Mouse (Mus musculus) lung, embryonic 15.5 days (tissue): ENCODE measurements around the gene Pon3. TPM values are rescaled to one million over a fixed set of nuclear protein-coding genes. Genes with fewer than 3 reads are reported as not detected.

Experiments
- ATAC-seq: fragments of 200-750 bp; cut with Nextera tagmentation; 2 replicates; pipeline ENCODE4 v1.8.0; 2017; ENCODE audit warnings: moderate number of reproducible peaks, borderline replicate concordance; ENCODE audit not compliant: low FRiP score, low TSS enrichment; ENCODE audit errors: extremely low read depth
- H3K27ac ChIP-seq: fragments of 300-500 bp; sonication (generic); 2 replicates; pipeline ENCODE4 v1.5.1; 2015; ENCODE audit warnings: moderate library complexity, mild to moderate bottlenecking, inconsistent platforms
- H3K27me3 ChIP-seq: fragments of 300-500 bp; sonication (generic); 2 replicates; pipeline ENCODE4 v1.6.1; 2015; ENCODE audit warnings: inconsistent platforms
- H3K36me3 ChIP-seq: fragments of 300-500 bp; sonication (generic); 2 replicates; pipeline ENCODE4 v1.6.1; 2015; ENCODE audit warnings: inconsistent platforms
- H3K4me1 ChIP-seq: fragments of 300-500 bp; sonication (generic); 2 replicates; pipeline ENCODE4 v1.6.1; 2015; ENCODE audit warnings: inconsistent platforms
- H3K4me2 ChIP-seq: fragments of 300-500 bp; sonication (generic); 2 replicates; pipeline ENCODE4 v1.6.1; 2015; ENCODE audit warnings: inconsistent platforms, mild to moderate bottlenecking, moderate library complexity
- H3K4me3 ChIP-seq: fragments of 300-500 bp; sonication (generic); 2 replicates; pipeline ENCODE4 v1.5.1; 2015; ENCODE audit warnings: mild to moderate bottlenecking, inconsistent platforms
- H3K9ac ChIP-seq: fragments of 300-500 bp; sonication (generic); 2 replicates; pipeline ENCODE4 v1.6.1; 2015; ENCODE audit warnings: inconsistent platforms
- H3K9me3 ChIP-seq: fragments of 300-500 bp; sonication (generic); 2 replicates; pipeline ENCODE4 v1.6.1; 2016; ENCODE audit warnings: inconsistent platforms
- WGBS: fragments of 180-500 bp; shearing (Covaris S2); methylation state at CpG from one replicate; pipeline ENCODE4 v1.1.7; 2015; 5-methylcytosine and 5-hydroxymethylcytosine counted together
- polyA plus RNA-seq: library from polyadenylated mRNA; unstranded; fragments of >200 nt; fragmentation: Nextera tagmentation; extraction: Ambion mirVana; gene quantifications from 2 replicates; pipeline ENCODE4 v1.2.1, GENCODE M21; 2015

Pon3 gene
- polyA plus RNA-seq = 18.9 and 23.0 TPM in 2 replicates

- Histone ChIP-seq H3K27me3 (no peaks in the 10 kb centered on the region), H3K4me3 (peak within 1 kb of the TSS; percentile 50), H3K27ac (peak within 1 kb of the TSS; percentile 4; the same call in 1 of the 2 replicates), H3K4me1 (peaks cover 11% of the 10 kb centered on the region; the same call in 1 of the 2 replicates), H3K9ac (peak within 1 kb of the TSS; percentile 40), H3K9me3 (no peaks in the 10 kb centered on the region), H3K4me2 (peak within 1 kb of the TSS; percentile 68), H3K36me3 (no peaks in the 10 kb centered on the region)
- ATAC-seq = peak; percentile 90
- WGBS = 5% methylated on average over 16 of the region's 16 CpGs
These were observed at the start of gene Pon3 for GRCm38 (mm10) chr6:5255722-5256451. Pon3 (minus strand) TSS chr6:5256286.

GRCm38 (mm10) chr6:5304956-5305355 lies 48.9 kb upstream of the Pon3 start:
- no peak overlapping the region for H3K9ac ChIP-seq
- no peaks in the 10 kb centered on the region for H3K27me3 ChIP-seq
- ATAC-seq = no peak
- no peaks in the 10 kb centered on the region for H3K4me1 ChIP-seq
- WGBS = 79% methylated on average over 8 of the region's 8 CpGs
- no peak overlapping the region for H3K4me2 ChIP-seq
- H3K4me3 ChIP-seq = no peak overlapping the region
- H3K27ac ChIP-seq = no peak overlapping the region
- H3K9me3 ChIP-seq = no peaks in the 10 kb centered on the region
- no peaks in the 10 kb centered on the region for H3K36me3 ChIP-seq

- Histone ChIP-seq H3K4me3 (no peak overlapping the region), H3K36me3 (no peaks in the 10 kb centered on the region), H3K27me3 (no peaks in the 10 kb centered on the region), H3K9ac (no peak overlapping the region), H3K27ac (no peak overlapping the region), H3K4me2 (no peak overlapping the region), H3K9me3 (no peaks in the 10 kb centered on the region), H3K4me1 (peaks cover 11% of the 10 kb centered on the region)
- WGBS = 87% methylated on average over 8 of the region's 8 CpGs
- no peak for ATAC-seq
These were observed 44.5 kb upstream of the Pon3 start for GRCm38 (mm10) chr6:5300629-5301028.

- H3K27me3 ChIP-seq = no peaks in the 10 kb centered on the region
- peaks cover 11% of the 10 kb centered on the region for H3K4me1 ChIP-seq
- H3K9me3 ChIP-seq = no peaks in the 10 kb centered on the region
- no peak overlapping the region for H3K4me2 ChIP-seq
- no peak overlapping the region for H3K4me3 ChIP-seq
- H3K9ac ChIP-seq = no peak overlapping the region
- H3K27ac ChIP-seq = no peak overlapping the region
- 63% methylated on average over 5 of the region's 5 CpGs for WGBS
- no peaks in the 10 kb centered on the region for H3K36me3 ChIP-seq
- no peak for ATAC-seq
These were observed 43.5 kb upstream of the Pon3 start for GRCm38 (mm10) chr6:5299561-5299960.

- under 1% methylated on average over 44 of the region's 47 CpGs for WGBS
- Histone ChIP-seq H3K27ac (peak within 1 kb of the TSS; percentile 93), H3K4me3 (peak within 1 kb of the TSS; percentile 63)
These were observed 42.0 kb upstream of the Pon3 start, which contains the start of gene Pon2 for GRCm38 (mm10) chr6:5298092-5298554. Pon2 (minus strand) TSS chr6:5298455.

GRCm38 (mm10) chr6:5297321-5298091 lies 41.4 kb upstream of the Pon3 start:
- peak overlapping the region; percentile 67 for H3K9ac ChIP-seq
- H3K36me3 ChIP-seq = no peaks in the 10 kb centered on the region
- H3K4me1 ChIP-seq = peaks cover 11% of the 10 kb centered on the region
- peak; percentile 80 for ATAC-seq
- WGBS = 4% methylated on average over 23 of the region's 25 CpGs
- H3K4me2 ChIP-seq = peak overlapping the region; percentile 74
- H3K4me3 ChIP-seq = peak overlapping the region; percentile 63
- peak overlapping the region; percentile 93 for H3K27ac ChIP-seq
- H3K9me3 ChIP-seq = no peaks in the 10 kb centered on the region
- H3K27me3 ChIP-seq = no peaks in the 10 kb centered on the region

More at GRCm38 (mm10) chr6:5298092-5298554, 42.0 kb upstream of the Pon3 start, which contains the start of gene Pon2:
- H3K9me3 ChIP-seq = no peaks in the 10 kb centered on the region
- H3K27me3 ChIP-seq = no peaks in the 10 kb centered on the region
- H3K4me1 ChIP-seq = peaks cover 11% of the 10 kb centered on the region
- H3K4me2 ChIP-seq = peak within 1 kb of the TSS; percentile 74
- ATAC-seq = peak; percentile 95
- no peaks in the 10 kb centered on the region for H3K36me3 ChIP-seq
- peak within 1 kb of the TSS; percentile 67 for H3K9ac ChIP-seq

GRCm38 (mm10) chr6:5296067-5296466 lies 40.0 kb upstream of the Pon3 start:
- Histone ChIP-seq H3K27ac (no peak overlapping the region), H3K4me1 (peaks cover 11% of the 10 kb centered on the region), H3K9ac (no peak overlapping the region), H3K36me3 (no peaks in the 10 kb centered on the region), H3K9me3 (no peaks in the 10 kb centered on the region), H3K27me3 (no peaks in the 10 kb centered on the region), H3K4me3 (no peak overlapping the region), H3K4me2 (no peak overlapping the region)
- 93% methylated on average over 7 of the region's 7 CpGs for WGBS
- ATAC-seq = no peak

- 87% methylated on average over 16 of the region's 16 CpGs for WGBS
- Histone ChIP-seq H3K9ac (no peak overlapping the region), H3K9me3 (no peaks in the 10 kb centered on the region), H3K27me3 (no peaks in the 10 kb centered on the region), H3K27ac (no peak overlapping the region), H3K4me1 (peaks cover 11% of the 10 kb centered on the region), H3K4me2 (no peak overlapping the region), H3K36me3 (no peaks in the 10 kb centered on the region), H3K4me3 (no peak overlapping the region)
- ATAC-seq = no peak
These were observed 38.8 kb upstream of the Pon3 start for GRCm38 (mm10) chr6:5294659-5295449.

- ATAC-seq = no peak
- Histone ChIP-seq H3K4me1 (peaks cover 8% of the 10 kb centered on the region), H3K4me3 (no peak overlapping the region), H3K27me3 (no peaks in the 10 kb centered on the region), H3K4me2 (no peak overlapping the region), H3K27ac (no peak overlapping the region), H3K36me3 (no peaks in the 10 kb centered on the region), H3K9ac (no peak overlapping the region), H3K9me3 (no peaks in the 10 kb centered on the region)
- 75% methylated on average over 5 of the region's 5 CpGs for WGBS
These were observed 36.8 kb upstream of the Pon3 start for GRCm38 (mm10) chr6:5292841-5293240.

- ATAC-seq = no peak
- no peak overlapping the region for H3K4me3 ChIP-seq
- H3K4me2 ChIP-seq = no peak overlapping the region
- H3K36me3 ChIP-seq = no peaks in the 10 kb centered on the region
- H3K9me3 ChIP-seq = no peaks in the 10 kb centered on the region
- H3K9ac ChIP-seq = no peak overlapping the region
- no peak overlapping the region for H3K27ac ChIP-seq
- peaks cover 3% of the 10 kb centered on the region for H3K4me1 ChIP-seq
- WGBS = 75% methylated on average over 4 of the region's 4 CpGs
- H3K27me3 ChIP-seq = no peaks in the 10 kb centered on the region
These were observed 35.4 kb upstream of the Pon3 start for GRCm38 (mm10) chr6:5291450-5291849.

- ATAC-seq = no peak
- H3K4me1 ChIP-seq = no peaks in the 10 kb centered on the region
- H3K4me2 ChIP-seq = no peak overlapping the region
- no peaks in the 10 kb centered on the region for H3K9me3 ChIP-seq
- no peak overlapping the region for H3K27ac ChIP-seq
- WGBS = 36% methylated on average over 5 of the region's 5 CpGs
- no peak overlapping the region for H3K9ac ChIP-seq
- H3K36me3 ChIP-seq = no peaks in the 10 kb centered on the region
- H3K27me3 ChIP-seq = no peaks in the 10 kb centered on the region
- H3K4me3 ChIP-seq = no peak overlapping the region
These were observed 31.8 kb upstream of the Pon3 start for GRCm38 (mm10) chr6:5287919-5288318.
